Mouse (Mus musculus) neural tube, embryonic 15.5 days (tissue): ENCODE measurements around the gene Gm45234. TPM values are rescaled to one million over a fixed set of nuclear protein-coding genes. Genes with fewer than 3 reads are reported as not detected.

Source experiments
- ATAC-seq: fragments of 200-750 bp; cut with Nextera tagmentation; 2 replicates; pipeline ENCODE4 v1.8.0; 2017; ENCODE audit warnings: mild to moderate bottlenecking, moderate TSS enrichment, moderate library complexity; ENCODE audit not compliant: low FRiP score
- H3K27ac ChIP-seq: fragments of 300-500 bp; sonication (generic); replicated peaks from 2 replicates; pipeline ENCODE4 v1.5.1; 2015; ENCODE audit warnings: mild to moderate bottlenecking, inconsistent platforms
- H3K27me3 ChIP-seq: fragments of 300-500 bp; sonication (generic); replicated peaks from 2 replicates; pipeline ENCODE4 v1.6.1; 2015; ENCODE audit warnings: inconsistent platforms
- H3K36me3 ChIP-seq: fragments of 300-500 bp; sonication (generic); 2 replicates; pipeline ENCODE4 v1.6.1; 2015; ENCODE audit warnings: inconsistent platforms
- H3K4me1 ChIP-seq: fragments of 300-500 bp; sonication (generic); 2 replicates; pipeline ENCODE4 v1.6.1; 2015; ENCODE audit warnings: inconsistent platforms
- H3K4me2 ChIP-seq: fragments of 300-500 bp; sonication (generic); 2 replicates; pipeline ENCODE4 v1.6.1; 2015; ENCODE audit warnings: inconsistent platforms, mild to moderate bottlenecking, moderate library complexity
- H3K4me3 ChIP-seq: fragments of 300-500 bp; sonication (generic); replicated peaks from 2 replicates; pipeline ENCODE4 v1.5.1; 2015; ENCODE audit warnings: mild to moderate bottlenecking, inconsistent platforms
- H3K9ac ChIP-seq: fragments of 300-500 bp; sonication (generic); replicated peaks from 2 replicates; pipeline ENCODE4 v1.6.1; 2015; ENCODE audit warnings: mild to moderate bottlenecking, inconsistent platforms
- H3K9me3 ChIP-seq: fragments of 300-500 bp; sonication (generic); replicated peaks from 2 replicates; pipeline ENCODE4 v1.6.1; 2016; ENCODE audit warnings: inconsistent platforms
- WGBS: fragments of 180-500 bp; shearing (Covaris S2); methylation state at CpG from one replicate; pipeline ENCODE4 v1.1.7; 2015; ENCODE audit warnings: mixed read lengths; 5-methylcytosine and 5-hydroxymethylcytosine counted together
- polyA plus RNA-seq: library from polyadenylated mRNA; unstranded; fragments of >200 nt; fragmentation: Nextera tagmentation; extraction: Ambion mirVana; gene quantifications from 2 replicates; pipeline ENCODE4 v1.2.1, GENCODE M21; 2015

Gene Gm45234
- polyA plus RNA-seq, 1 experiment from 2014 or later, result not detected

DNA sequence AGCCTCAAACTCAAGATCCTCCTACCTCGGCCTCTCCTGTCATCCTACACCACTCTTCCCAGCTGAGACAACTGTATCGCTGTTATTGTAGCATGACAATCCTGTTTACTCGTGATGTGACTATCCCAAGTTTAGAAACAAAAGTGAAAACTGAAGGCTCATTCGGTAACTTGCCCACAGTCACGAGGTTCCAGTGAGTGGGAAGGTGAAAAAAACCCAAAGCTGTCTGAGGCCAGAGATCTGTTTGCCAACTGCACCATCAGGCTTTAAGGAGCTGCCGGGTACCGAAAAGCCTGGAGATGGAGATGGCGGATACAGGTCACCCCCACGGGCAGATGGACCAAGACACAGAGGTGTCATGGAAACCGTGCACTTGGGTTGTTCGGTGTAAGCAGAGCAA, 18.8 kb downstream of the Gm45234 start:
- H3K27ac ChIP-seq, result no peak overlapping the region
- H3K36me3 ChIP-seq, result no peaks in the 10 kb centered on the region
- no peak overlapping the region for H3K9ac ChIP-seq
- no peaks in the 10 kb centered on the region for H3K9me3 ChIP-seq
- H3K4me1 ChIP-seq, result peaks cover 25% of the 10 kb centered on the region
- no peak for ATAC-seq
- H3K4me2 ChIP-seq, result no peak overlapping the region
- H3K4me3 ChIP-seq, result no peak overlapping the region
- no peaks in the 10 kb centered on the region for H3K27me3 ChIP-seq
- WGBS, result 94% methylated on average over 11 of the region's 11 CpGs

DNA sequence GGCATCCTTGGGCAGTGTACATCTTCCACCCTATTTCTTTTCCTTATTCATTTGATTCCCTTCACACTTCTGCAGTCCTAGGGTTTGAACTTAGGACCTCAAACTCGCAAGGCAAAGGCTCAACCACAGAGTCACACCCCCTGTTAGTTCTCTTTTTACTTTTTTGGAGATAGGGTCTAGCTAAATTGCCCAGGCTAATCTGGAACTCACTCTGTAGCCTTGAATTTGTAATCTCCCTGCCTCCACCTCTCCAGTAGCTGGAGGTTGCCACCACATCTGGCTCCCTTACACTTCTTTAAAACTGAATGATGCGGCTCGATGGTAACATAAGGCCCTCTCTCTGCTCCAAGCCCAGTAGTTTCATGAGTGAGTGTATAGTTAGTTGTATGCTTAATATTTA, 21.4 kb downstream of the Gm45234 start:
- Histone ChIP-seq H3K4me1 (peaks cover 10% of the 10 kb centered on the region), H3K9me3 (no peaks in the 10 kb centered on the region), H3K27ac (no peak overlapping the region), H3K4me3 (no peak overlapping the region), H3K27me3 (no peaks in the 10 kb centered on the region), H3K9ac (no peak overlapping the region), H3K4me2 (no peak overlapping the region), H3K36me3 (no peaks in the 10 kb centered on the region)
- WGBS, result 95% methylated on average over 3 of the region's 3 CpGs
- no peak for ATAC-seq

DNA sequence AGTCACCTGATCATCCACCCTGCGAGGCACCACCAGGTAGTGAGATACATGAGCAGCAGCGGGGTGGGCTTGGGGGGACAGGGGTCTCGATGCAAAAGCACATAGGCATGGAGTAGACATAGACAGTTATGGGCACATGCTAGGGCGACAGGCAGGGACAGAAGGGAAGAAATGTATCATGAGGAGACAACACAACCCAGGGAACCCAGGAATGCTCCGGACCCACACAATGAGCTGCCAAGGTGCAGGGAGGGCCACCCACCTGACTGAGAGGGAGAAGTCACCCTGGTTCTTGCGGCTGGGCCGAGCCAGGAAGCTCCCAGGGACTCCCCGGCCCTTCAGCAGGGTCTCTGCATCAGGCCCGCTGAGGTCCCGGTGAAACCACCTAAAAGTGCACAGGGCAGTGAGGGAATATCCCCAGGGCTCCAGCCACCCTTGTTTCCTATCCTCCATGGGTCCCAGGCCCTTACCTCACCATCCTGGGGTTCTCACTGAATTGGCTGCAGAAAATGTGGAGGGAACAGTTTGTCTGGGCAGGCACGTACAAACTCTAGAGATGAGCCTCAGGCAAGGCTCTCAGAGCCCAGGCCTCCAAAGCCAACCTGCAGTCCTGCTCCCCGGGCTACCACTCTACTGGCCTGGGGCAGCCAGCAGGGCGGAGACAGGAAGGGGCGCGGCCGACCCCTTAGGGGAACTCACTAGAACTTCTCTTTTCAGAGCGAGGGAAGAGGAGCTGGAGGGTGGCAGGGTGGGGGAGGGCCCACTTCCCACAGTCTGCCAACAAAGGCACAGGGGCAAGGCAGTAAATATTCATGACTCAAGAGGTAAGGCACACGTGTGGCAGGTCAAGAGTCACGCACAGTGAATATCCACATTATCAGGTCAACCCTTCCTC, 23.1 kb downstream of the Gm45234 start:
- ATAC-seq, result no peak
- H3K4me3 ChIP-seq, result no peak overlapping the region
- 47% methylated on average over 19 of the region's 19 CpGs for WGBS
- H3K9ac ChIP-seq, result no peak overlapping the region
- no peaks in the 10 kb centered on the region for H3K9me3 ChIP-seq
- H3K27ac ChIP-seq, result no peak overlapping the region
- no peak overlapping the region for H3K4me2 ChIP-seq
- H3K27me3 ChIP-seq, result no peaks in the 10 kb centered on the region
- no peaks in the 10 kb centered on the region for H3K4me1 ChIP-seq
- H3K36me3 ChIP-seq, result no peaks in the 10 kb centered on the region

DNA sequence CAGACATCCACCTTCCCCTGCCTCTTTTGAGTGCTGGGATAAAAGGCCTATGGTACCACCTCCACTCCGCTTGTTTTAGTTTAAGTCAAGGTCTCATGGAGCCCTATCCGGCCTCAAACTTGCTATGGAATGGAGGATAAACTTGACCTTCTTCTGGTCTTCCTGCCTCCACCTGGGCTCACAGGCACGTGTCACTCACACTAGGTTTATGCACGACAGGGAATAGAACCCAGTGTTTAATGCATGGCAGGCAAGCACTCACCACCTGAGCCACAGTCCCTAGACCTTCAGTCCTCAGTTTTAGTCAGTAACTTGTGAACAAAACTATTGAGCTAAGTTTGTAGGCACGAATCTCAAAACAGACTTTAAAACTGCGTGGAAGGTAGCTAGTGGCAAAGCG, 24.8 kb downstream of the Gm45234 start:
- H3K27ac ChIP-seq, result no peak overlapping the region
- WGBS, result 88% methylated on average over 7 of the region's 7 CpGs
- no peak overlapping the region for H3K4me2 ChIP-seq
- H3K9ac ChIP-seq, result no peak overlapping the region
- no peak for ATAC-seq
- no peaks in the 10 kb centered on the region for H3K36me3 ChIP-seq
- H3K4me3 ChIP-seq, result no peak overlapping the region
- H3K27me3 ChIP-seq, result no peaks in the 10 kb centered on the region
- H3K4me1 ChIP-seq, result no peaks in the 10 kb centered on the region
- H3K9me3 ChIP-seq, result no peaks in the 10 kb centered on the region

DNA sequence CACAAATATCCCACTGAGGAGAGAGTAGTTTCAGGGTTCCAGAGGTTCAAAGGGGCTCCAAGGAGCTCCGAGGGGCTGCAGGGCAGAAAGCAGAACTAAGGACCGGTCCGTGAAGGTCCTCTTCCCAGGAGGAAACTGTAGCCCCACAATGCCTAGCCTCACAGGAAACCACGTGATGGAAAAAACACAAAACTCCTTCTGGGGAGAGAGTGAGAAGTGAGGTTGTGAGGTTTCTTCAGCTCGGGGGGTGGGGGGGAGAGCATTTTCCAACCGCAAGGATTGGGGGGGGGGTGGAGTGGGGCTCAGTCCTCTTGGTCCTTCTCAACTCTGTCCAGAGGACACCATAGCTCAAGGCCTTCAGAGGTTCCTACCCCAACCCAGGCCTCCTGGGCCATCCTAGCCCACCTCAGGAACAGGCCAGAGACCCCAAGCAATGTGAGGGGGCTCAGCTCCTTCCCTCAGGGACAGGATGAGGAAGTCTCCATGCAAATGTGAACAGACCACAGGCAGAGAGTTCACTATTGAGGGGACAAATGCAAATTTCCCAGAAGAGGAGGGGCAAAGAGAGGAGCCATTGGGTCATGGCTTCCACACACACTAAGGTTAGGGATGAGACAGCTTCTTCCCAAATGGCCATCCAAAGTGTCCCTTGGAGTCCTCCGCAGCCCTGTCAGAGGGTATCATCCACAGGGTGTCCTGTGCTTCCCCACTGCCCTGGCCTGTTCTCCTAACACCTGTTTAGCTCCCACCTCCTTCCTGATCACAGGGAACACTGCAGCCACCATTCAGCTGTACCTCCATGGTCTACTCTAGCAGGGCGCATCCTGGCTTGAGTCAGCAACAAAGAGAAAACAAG, 25.7 kb downstream of the Gm45234 start:
- H3K4me1 ChIP-seq, result no peaks in the 10 kb centered on the region
- H3K9me3 ChIP-seq, result no peaks in the 10 kb centered on the region
- no peak overlapping the region for H3K9ac ChIP-seq
- H3K4me3 ChIP-seq, result no peak overlapping the region
- no peaks in the 10 kb centered on the region for H3K27me3 ChIP-seq
- no peak for ATAC-seq
- 87% methylated on average over 8 of the region's 8 CpGs for WGBS
- H3K36me3 ChIP-seq, result no peaks in the 10 kb centered on the region
- no peak overlapping the region for H3K27ac ChIP-seq
- no peak overlapping the region for H3K4me2 ChIP-seq

DNA sequence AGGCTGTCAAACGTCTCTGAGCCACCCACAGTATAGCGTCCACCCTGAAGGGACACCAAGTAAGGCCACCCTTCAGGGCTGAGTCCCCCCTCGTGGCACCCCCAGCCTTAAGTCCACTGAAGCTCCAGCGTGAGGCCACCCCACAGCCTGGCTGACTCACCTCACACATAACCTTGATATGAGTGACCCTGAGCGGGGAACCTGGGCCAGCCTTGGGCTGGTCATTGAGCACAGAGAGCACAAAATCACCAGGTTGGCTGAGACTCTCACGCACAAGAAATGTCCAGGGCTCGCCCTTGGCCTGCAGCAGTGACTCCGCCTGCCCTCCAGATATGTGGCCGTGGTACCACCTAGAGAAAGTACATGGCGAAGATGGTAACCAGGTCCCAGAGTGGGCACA, 27.2 kb downstream of the Gm45234 start:
- H3K27me3 ChIP-seq, result no peaks in the 10 kb centered on the region
- H3K4me1 ChIP-seq, result no peaks in the 10 kb centered on the region
- WGBS, result 89% methylated on average over 10 of the region's 10 CpGs
- H3K4me3 ChIP-seq, result no peak overlapping the region
- no peak for ATAC-seq
- H3K36me3 ChIP-seq, result no peaks in the 10 kb centered on the region
- H3K9ac ChIP-seq, result no peak overlapping the region
- no peaks in the 10 kb centered on the region for H3K9me3 ChIP-seq
- no peak overlapping the region for H3K4me2 ChIP-seq
- no peak overlapping the region for H3K27ac ChIP-seq

DNA sequence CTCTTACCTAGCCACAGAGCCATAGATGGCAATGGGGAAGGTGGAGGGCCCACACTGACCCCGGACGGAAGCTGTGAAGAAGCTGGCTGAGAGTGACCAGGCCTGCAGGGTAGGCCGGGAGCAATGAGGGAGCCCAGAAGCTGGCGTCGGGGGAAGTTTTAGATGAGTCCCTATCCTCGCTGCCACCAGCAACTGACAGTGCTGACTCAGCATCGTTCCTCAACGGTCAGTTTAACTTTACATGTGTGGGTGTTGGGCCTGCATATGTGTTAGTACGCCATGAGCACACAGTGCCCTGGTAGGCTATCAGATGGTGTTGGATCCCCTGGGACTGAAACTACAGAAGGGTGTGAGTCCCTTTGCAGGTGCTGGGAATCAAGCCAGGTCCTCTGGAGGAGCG, 31.3 kb downstream of the Gm45234 start:
- 89% methylated on average over 10 of the region's 10 CpGs for WGBS
- ATAC-seq, result no peak

DNA sequence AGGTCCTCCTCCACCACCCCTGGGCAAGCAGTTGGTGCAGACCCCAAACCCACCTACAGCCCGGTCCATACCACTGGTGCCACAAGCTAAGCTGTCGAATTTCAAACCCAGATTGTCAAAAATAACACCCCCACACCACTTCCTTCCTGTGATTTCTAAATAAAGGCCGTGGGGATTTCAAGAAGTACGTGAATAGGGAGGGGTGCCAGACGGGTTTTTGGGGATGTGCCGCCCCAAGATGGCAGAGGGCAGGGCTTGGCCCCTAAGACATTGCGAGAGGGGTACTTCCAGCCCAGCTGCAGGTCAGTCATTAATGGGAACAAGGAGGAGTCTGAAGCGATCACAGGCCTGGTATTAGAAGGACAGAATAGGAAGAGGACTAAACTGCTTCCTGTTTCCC, 32.3 kb downstream of the Gm45234 start:
- no peaks in the 10 kb centered on the region for H3K27me3 ChIP-seq
- no peaks in the 10 kb centered on the region for H3K9me3 ChIP-seq
- H3K9ac ChIP-seq, result no peak overlapping the region
- 81% methylated on average over 8 of the region's 8 CpGs for WGBS
- H3K36me3 ChIP-seq, result no peaks in the 10 kb centered on the region
- no peak overlapping the region for H3K4me2 ChIP-seq
- H3K4me3 ChIP-seq, result no peak overlapping the region
- no peak for ATAC-seq
- H3K27ac ChIP-seq, result no peak overlapping the region
- H3K4me1 ChIP-seq, result no peaks in the 10 kb centered on the region

More for the DNA sequence above, 31.3 kb downstream of the Gm45234 start:
- no peak overlapping the region for H3K4me2 ChIP-seq
- H3K4me1 ChIP-seq, result no peaks in the 10 kb centered on the region
- no peak overlapping the region for H3K4me3 ChIP-seq
- H3K27me3 ChIP-seq, result no peaks in the 10 kb centered on the region
- no peaks in the 10 kb centered on the region for H3K9me3 ChIP-seq
- no peak overlapping the region for H3K9ac ChIP-seq
- no peaks in the 10 kb centered on the region for H3K36me3 ChIP-seq
- no peak overlapping the region for H3K27ac ChIP-seq

DNA sequence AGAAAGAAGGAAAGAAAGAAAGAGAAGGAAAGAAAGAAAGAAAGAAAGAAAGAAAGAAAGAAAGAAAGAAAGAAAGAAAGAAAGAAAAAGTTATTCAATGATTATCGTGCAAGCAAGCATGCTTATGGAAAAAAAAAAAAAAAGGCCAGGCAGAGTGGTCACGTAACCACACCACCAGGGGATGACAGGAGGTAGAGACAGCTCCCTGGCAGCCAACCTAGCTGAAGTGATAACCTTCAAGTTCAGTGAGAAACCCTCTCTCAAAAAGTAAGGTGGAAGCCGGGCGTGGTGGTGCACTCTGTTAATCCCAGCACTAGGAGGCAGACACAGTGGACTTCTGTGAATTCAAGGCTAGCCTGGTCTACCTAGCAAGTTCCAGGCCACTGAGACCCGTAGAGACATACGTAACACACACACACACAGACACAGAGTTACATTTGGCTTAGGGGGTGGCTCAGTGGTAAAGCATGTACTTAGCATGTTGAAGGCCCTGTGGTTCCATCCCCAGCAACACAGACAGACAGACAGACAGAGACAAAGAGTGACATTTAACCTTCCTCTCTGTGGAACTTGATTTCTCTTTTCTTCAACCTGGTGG, 32.8 kb downstream of the Gm45234 start:
- Histone ChIP-seq H3K27me3 (no peaks in the 10 kb centered on the region), H3K9ac (no peak overlapping the region), H3K9me3 (no peaks in the 10 kb centered on the region), H3K4me3 (no peak overlapping the region), H3K27ac (no peak overlapping the region), H3K4me1 (no peaks in the 10 kb centered on the region), H3K4me2 (no peak overlapping the region), H3K36me3 (no peaks in the 10 kb centered on the region)
- ATAC-seq, result no peak
- 86% methylated on average over 6 of the region's 6 CpGs for WGBS

DNA sequence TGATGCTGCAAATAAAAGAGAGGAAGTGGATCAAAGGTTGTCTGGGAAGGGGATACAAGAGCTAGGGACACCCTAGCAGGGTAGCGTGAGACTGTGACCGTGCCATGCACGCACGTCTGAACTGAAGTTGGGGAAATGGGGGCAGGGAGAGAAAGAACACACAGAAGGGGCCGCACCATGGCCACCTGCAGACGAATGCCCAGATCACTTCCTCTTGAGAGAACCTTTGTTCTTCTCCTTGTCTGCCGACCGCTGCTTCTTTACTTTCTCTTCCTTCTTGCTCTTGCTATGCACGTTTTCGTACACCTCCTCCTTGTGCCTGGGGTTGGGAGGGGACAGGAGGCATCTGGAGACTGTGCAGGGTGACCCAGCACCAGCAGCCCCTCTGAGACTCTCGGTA, 34.9 kb downstream of the Gm45234 start:
- Histone ChIP-seq H3K4me2 (no peak overlapping the region), H3K9ac (no peak overlapping the region), H3K27ac (no peak overlapping the region), H3K4me1 (no peaks in the 10 kb centered on the region), H3K9me3 (no peaks in the 10 kb centered on the region), H3K4me3 (no peak overlapping the region), H3K36me3 (peaks cover 15% of the 10 kb centered on the region), H3K27me3 (no peaks in the 10 kb centered on the region)
- ATAC-seq, result no peak
- WGBS, result 70% methylated on average over 11 of the region's 11 CpGs

DNA sequence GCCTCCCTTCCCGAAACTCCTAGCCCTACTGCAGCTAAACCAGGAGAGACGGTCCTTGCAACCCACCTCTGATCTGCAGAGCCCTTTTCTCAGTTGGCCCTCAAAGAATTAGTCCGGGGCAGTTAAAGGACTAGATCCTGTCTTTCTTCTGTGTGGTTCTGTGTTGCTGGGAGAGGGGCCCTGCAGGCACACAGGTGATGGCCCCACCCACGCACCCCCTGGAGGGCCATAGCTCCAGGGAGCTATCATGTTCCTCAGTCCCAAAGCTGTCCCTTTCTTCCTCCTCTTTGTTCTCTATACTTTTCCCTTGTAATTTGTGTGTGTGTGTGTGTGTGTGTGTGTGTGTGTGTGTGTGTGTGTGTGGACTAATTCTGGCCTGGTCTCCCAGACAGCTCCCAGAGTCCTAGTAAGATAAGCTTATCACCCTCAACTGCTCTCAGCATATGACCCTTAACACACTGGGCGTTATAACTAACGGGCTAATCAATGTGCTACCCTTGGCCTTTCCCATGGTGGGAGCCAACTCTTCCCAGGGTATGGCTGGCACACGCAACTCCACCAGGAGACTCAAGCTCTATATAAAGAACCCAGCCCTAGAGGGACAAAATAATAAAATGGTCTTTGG, 36.4 kb downstream of the Gm45234 start:
- peaks cover 29% of the 10 kb centered on the region for H3K36me3 ChIP-seq
- no peaks in the 10 kb centered on the region for H3K27me3 ChIP-seq
- no peak overlapping the region for H3K27ac ChIP-seq
- H3K4me1 ChIP-seq, result peaks cover 5% of the 10 kb centered on the region
- no peak for ATAC-seq
- no peak overlapping the region for H3K9ac ChIP-seq
- H3K9me3 ChIP-seq, result no peaks in the 10 kb centered on the region
- no peak overlapping the region for H3K4me2 ChIP-seq
- no peak overlapping the region for H3K4me3 ChIP-seq
- 82% methylated on average over 7 of the region's 7 CpGs for WGBS
